Mouse (Mus musculus) thymus, postnatal 14 days (tissue): Measurements from ENCODE around the gene Clcnka.

ENCODE experiments used
- DNase-seq: peaks from one replicate; pipeline ENCODE4 v3.0.0; 2021

Gene Clcnka

GRCm38 (mm10) chr4:141398545-141398944, at the start of gene Clcnka:
Gene Clcnka (minus strand): TSS chr4:141398724.
- no peak for DNase-seq

GRCm38 (mm10) chr4:141446211-141446610, 47.7 kb upstream of the Clcnka start:
- DNase-seq, result no peak

- DNase-seq, result no peak
Measured at GRCm38 (mm10) chr4:141445328-141445720, 46.8 kb upstream of the Clcnka start.

GRCm38 (mm10) chr4:141444451-141445327, 46.2 kb upstream of the Clcnka start, which contains the start of gene Zbtb17:
Gene Zbtb17 (plus strand): TSS chr4:141444654.
- DNase-seq, result peak; percentile 93

GRCm38 (mm10) chr4:141443641-141444429, 45.3 kb upstream of the Clcnka start:
- no peak for DNase-seq

GRCm38 (mm10) chr4:141440877-141441276, 42.4 kb upstream of the Clcnka start:
- no peak for DNase-seq

- DNase-seq, result no peak
Measured at GRCm38 (mm10) chr4:141439083-141439803, 40.7 kb upstream of the Clcnka start.

- no peak for DNase-seq
Measured at GRCm38 (mm10) chr4:141435974-141436373, 37.5 kb upstream of the Clcnka start, which contains the start of gene Srarp. Gene Srarp (minus strand): TSS chr4:141436105.

- no peak for DNase-seq
Measured at GRCm38 (mm10) chr4:141433191-141433590, 34.7 kb upstream of the Clcnka start.

GRCm38 (mm10) chr4:141432666-141433065, 34.1 kb upstream of the Clcnka start:
- no peak for DNase-seq

GRCm38 (mm10) chr4:141430997-141431396, 32.5 kb upstream of the Clcnka start:
- DNase-seq, result peak; percentile 78

- DNase-seq, result no peak
Measured at GRCm38 (mm10) chr4:141429847-141430246, 31.3 kb upstream of the Clcnka start.

GRCm38 (mm10) chr4:141429381-141429780, 30.9 kb upstream of the Clcnka start:
- no peak for DNase-seq

GRCm38 (mm10) chr4:141427921-141428320, 29.4 kb upstream of the Clcnka start:
- no peak for DNase-seq

GRCm38 (mm10) chr4:141426796-141427745, 28.5 kb upstream of the Clcnka start:
- no peak for DNase-seq

- peak; percentile 48 for DNase-seq
Measured at GRCm38 (mm10) chr4:141425484-141426479, 27.3 kb upstream of the Clcnka start.

- no peak for DNase-seq
Measured at GRCm38 (mm10) chr4:141423691-141424431, 25.3 kb upstream of the Clcnka start.

GRCm38 (mm10) chr4:141423288-141423687, 24.8 kb upstream of the Clcnka start:
- no peak for DNase-seq

- DNase-seq, result no peak
Measured at GRCm38 (mm10) chr4:141422841-141423240, 24.3 kb upstream of the Clcnka start.

- no peak for DNase-seq
Measured at GRCm38 (mm10) chr4:141421423-141421822, 22.9 kb upstream of the Clcnka start.
